Mouse (Mus musculus): Measurements from ENCODE around the gene Acvr2b. TPM values are rescaled to one million over a fixed set of nuclear protein-coding genes. Genes with fewer than 3 reads are reported as not detected.
"Not testable (repeated sequence)": the region's sequence is repeated elsewhere in the genome, so short reads cannot be mapped to it uniquely, and the experiment has no call there.

Acvr2b gene
- 58.7 and 66.2 TPM in 2 replicates for polyA plus RNA-seq (2015; fragmentation: Nextera tagmentation; extraction: Ambion mirVana)

DNA sequence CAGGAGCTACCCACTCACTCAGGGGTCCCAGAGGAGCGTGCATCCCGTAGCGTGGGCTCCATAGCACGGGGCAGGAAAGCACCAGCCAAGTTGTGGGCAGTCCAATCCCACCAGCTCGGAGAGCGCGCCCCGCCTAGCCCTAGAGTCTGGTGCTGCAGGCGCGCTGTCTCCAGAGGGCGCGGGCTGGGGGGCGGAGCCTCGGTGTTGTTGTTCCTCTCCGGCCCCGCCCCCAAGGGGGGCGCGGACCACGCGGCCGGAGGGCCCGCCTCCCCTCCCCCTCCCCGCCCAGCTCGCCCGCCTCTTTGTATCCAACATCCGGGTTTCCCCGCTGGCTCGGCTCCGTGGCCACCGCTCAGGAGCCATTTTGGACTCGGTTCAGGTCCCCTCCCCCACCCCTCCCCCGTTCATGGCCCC lies at the start of gene Acvr2b:
Acvr2b (plus strand) TSS at position 318 of the 414 bp plus-strand sequence.
- Histone ChIP-seq H3K27me3 (no peaks in the 10 kb centered on the region), H3K4me3 (replicated peaks) (peak within 1 kb of the TSS; percentile 96), H3K36me3 (no peaks in the 10 kb centered on the region; the same call in 1 of the 2 replicates), H3K9ac (replicated peaks) (peak within 1 kb of the TSS; percentile 99), H3K4me1 (replicated peaks) (peaks cover 45% of the 10 kb centered on the region), H3K27ac (peak within 1 kb of the TSS; percentile 98), H3K9me3 (no peaks in the 10 kb centered on the region), H3K4me2 (replicated peaks) (peak within 1 kb of the TSS; percentile 75)
- ATAC-seq: peak; percentile 97
- under 1% methylated on average over 27 of the region's 32 CpGs for WGBS

DNA sequence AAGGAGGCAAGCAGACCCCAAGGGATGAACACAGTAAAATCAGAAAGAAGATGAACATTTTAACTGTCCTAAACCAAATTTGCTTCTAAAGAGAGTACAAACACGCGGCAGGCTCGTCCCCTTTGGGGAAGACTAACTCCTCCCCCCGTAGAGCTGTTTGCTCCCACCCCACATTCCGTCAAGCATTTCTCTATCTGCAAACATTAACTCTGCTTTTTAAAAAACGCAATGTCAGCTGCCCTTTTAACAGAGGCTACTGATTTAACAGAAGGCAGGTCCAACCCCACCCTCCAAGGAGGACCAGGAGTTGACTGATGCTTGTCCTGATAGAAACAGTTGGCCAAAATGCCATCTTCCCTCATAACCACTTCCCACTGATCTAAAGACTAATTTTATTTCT lies 48.0 kb upstream of the Acvr2b start:
- no peaks in the 10 kb centered on the region for H3K9me3 ChIP-seq
- no peak overlapping the region for H3K9ac ChIP-seq (replicated peaks)
- H3K4me2 ChIP-seq (replicated peaks): no peak overlapping the region
- H3K4me3 ChIP-seq (replicated peaks): no peak overlapping the region
- no peak for ATAC-seq
- H3K27me3 ChIP-seq: no peaks in the 10 kb centered on the region; the same call in 1 of the 2 replicates
- peaks cover 26% of the 10 kb centered on the region for H3K36me3 ChIP-seq
- 87% methylated on average over 6 of the region's 6 CpGs for WGBS
- H3K4me1 ChIP-seq (replicated peaks): peaks cover 8% of the 10 kb centered on the region; the same call in 1 of the 2 replicates
- no peak overlapping the region for H3K27ac ChIP-seq

DNA sequence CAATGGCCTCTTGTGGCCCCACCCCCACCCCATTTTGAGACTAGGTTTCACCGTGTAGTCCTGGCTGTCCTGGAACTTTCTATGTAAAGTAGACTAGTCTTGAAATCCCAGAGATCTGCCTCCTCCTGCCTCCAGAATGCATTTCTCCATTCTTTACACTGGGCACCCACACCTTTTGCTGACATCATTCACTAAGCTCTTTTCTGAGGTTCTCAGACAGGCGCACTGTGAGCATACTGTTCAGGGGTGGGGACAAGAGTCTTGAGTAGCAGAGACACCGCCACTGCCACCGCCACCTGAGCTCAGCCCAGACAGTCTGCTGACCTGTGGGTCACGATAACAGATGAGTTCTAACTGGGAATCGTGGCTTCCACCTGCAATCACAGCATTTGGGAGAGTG lies 46.0 kb upstream of the Acvr2b start:
- Histone ChIP-seq H3K9ac (replicated peaks) (no peak overlapping the region), H3K27me3 (no peaks in the 10 kb centered on the region; the same call in 1 of the 2 replicates), H3K4me2 (replicated peaks) (no peak overlapping the region), H3K9me3 (no peaks in the 10 kb centered on the region), H3K4me3 (replicated peaks) (no peak overlapping the region), H3K4me1 (replicated peaks) (peaks cover 8% of the 10 kb centered on the region; the same call in 1 of the 2 replicates), H3K27ac (no peak overlapping the region), H3K36me3 (peaks cover 9% of the 10 kb centered on the region)
- ATAC-seq: no peak
- 83% methylated on average over 6 of the region's 6 CpGs for WGBS

DNA sequence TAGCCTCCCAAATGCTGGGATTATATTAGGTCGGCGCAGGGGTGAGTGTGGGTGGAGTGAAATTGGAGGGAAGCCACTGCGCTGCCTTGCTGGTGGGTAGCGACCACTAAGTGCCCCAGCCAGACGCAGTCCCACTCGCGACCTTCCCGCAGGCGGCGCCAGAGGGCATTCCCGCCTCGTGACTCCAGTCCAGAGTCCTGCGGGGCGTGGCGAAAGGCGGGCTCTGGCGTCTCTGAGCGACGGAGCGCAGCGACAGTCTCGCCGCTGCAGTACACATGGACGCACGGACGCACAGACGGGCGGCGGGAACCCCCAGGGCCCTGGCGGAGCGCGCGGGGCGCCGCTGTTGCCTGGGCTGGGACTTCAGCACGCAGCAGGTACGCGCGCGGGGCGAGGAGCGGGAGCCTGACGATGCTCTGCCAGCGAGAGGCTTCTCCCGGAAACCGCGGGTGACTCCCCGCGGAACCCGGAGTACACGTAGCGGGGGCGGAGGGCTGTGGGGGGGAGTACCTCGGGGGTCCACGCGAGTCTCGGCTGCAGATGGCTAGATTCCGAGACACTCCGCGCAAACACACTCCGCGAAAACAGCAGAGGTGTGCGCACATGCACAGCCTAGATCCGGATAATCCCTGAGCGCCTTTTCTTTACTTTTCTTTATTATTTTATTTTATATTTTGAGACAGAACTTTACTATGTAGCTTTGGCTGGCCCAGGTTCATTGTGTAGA lies 44.4 kb upstream of the Acvr2b start, which contains the start of gene Xylb:
Xylb (plus strand) TSS at position 51 of the 727 bp plus-strand sequence.
- 2% methylated on average over 65 of the region's 65 CpGs for WGBS
- Histone ChIP-seq H3K27me3 (no peaks in the 10 kb centered on the region; the same call in 1 of the 2 replicates), H3K9me3 (no peaks in the 10 kb centered on the region), H3K4me2 (replicated peaks) (peak within 1 kb of the TSS; percentile 89), H3K4me1 (replicated peaks) (peaks cover 8% of the 10 kb centered on the region; the same call in 1 of the 2 replicates), H3K27ac (no peak within 1 kb of the TSS), H3K36me3 (no peaks in the 10 kb centered on the region), H3K4me3 (replicated peaks) (peak within 1 kb of the TSS; percentile 69), H3K9ac (replicated peaks) (peak within 1 kb of the TSS; percentile 76)
- ATAC-seq: peak; percentile 91

DNA sequence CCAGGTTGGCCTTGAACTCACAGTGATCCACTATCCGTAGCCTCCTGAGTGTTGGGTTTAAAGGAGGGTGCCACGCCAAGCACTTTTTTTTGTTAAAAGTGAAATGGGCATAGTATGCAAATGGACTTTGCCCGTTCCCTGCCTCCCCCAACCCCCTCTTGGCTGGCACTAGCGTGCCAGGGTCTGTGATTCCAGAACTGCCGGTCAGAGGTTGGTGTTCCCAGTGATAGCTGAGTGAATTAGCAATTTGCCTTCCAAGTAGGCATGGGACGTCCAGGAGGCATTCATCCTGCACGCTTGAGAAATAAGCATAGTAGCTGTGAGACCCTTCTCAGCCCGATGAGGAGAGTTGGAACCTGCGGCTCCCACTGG lies 43.9 kb upstream of the Acvr2b start:
- Histone ChIP-seq H3K4me2 (replicated peaks) (peak overlapping the region; percentile 89), H3K36me3 (no peaks in the 10 kb centered on the region), H3K27me3 (no peaks in the 10 kb centered on the region; the same call in 1 of the 2 replicates), H3K4me3 (replicated peaks) (peak overlapping the region; percentile 69), H3K27ac (no peak overlapping the region), H3K4me1 (replicated peaks) (peaks cover 8% of the 10 kb centered on the region; the same call in 1 of the 2 replicates), H3K9ac (replicated peaks) (peak overlapping the region; percentile 76; the same call in 1 of the 2 replicates), H3K9me3 (no peaks in the 10 kb centered on the region)
- WGBS: 40% methylated on average over 9 of the region's 9 CpGs
- peak; percentile 3; the same call in 1 of the 2 replicates for ATAC-seq

DNA sequence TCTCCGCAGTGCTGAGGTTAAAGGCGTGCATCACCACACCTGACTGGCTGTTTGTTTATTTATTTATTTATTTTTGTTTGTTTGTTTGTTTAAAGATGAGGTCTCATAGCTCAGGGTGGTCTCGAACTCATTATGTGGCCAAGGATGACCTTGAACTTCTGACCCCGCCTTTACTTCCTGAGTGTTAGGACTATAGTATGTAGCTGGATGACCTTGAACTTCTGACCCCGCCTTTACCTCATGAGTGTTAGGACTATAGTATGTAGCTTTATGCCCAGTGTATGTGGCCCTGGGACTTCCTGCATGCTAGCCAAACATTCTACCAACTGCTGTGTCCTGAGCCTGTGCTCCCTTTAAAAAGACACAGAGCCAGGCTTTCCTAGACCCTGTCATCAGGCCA lies 40.5 kb upstream of the Acvr2b start:
- ATAC-seq: no peak
- Histone ChIP-seq H3K4me1 (replicated peaks) (peaks cover 8% of the 10 kb centered on the region; the same call in 1 of the 2 replicates), H3K4me3 (replicated peaks) (no peak overlapping the region), H3K9ac (replicated peaks) (no peak overlapping the region), H3K36me3 (no peaks in the 10 kb centered on the region), H3K4me2 (replicated peaks) (no peak overlapping the region), H3K27ac (no peak overlapping the region), H3K27me3 (no peaks in the 10 kb centered on the region; the same call in 1 of the 2 replicates), H3K9me3 (no peaks in the 10 kb centered on the region)
- WGBS: 92% methylated on average over 5 of the region's 5 CpGs

DNA sequence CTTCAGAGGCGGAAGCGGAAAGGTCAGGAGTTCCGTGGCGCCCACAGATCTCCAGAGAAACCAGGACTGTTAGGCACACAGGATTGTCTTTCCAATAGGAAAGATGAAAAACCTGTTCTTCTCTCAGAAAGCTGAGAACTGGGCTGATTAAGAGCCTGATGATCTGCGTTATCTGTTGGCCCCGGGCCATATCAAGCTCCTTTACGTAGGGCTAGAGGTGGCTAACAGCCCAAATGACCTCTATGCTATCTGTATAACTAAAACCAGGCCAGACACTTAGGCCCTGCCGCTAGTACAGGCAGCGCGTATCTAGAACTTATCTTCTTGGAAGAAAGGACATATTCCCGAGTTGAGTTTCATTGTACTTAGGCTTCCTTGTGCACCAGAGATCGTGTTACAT lies 38.7 kb upstream of the Acvr2b start:
- Histone ChIP-seq H3K4me2 (replicated peaks) (no peak overlapping the region), H3K9me3 (no peaks in the 10 kb centered on the region), H3K4me1 (replicated peaks) (no peaks in the 10 kb centered on the region), H3K4me3 (replicated peaks) (no peak overlapping the region), H3K27me3 (no peaks in the 10 kb centered on the region; the same call in 1 of the 2 replicates), H3K27ac (no peak overlapping the region), H3K9ac (replicated peaks) (no peak overlapping the region), H3K36me3 (no peaks in the 10 kb centered on the region)
- 91% methylated on average over 12 of the region's 12 CpGs for WGBS
- no peak for ATAC-seq

DNA sequence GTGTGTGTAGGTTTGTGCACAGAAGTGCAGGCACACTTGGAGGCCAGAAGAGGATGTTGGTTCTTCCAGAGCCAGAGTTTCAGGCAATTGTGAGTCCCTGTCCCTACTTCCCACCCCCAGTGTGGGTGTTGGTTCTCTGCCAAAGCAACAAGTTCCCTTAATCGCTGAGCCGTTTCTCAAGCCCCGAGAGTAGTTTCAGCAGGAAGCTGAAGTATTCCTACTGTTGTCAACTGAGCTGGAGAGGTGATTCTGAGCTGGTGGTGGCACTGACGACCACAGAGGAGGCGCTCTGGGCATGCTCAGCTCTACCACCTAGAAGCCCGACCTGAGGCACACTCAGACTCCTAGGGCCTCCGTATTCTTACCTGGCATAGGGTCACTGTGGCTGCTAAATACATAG lies 36.6 kb upstream of the Acvr2b start, which contains the start of gene Slc22a14:
Slc22a14 (minus strand) TSS at position 270 of the 400 bp plus-strand sequence.
- H3K4me2 ChIP-seq (replicated peaks): no peak within 1 kb of the TSS
- ATAC-seq: no peak
- H3K4me1 ChIP-seq (replicated peaks): no peaks in the 10 kb centered on the region
- no peaks in the 10 kb centered on the region for H3K9me3 ChIP-seq
- H3K36me3 ChIP-seq: no peaks in the 10 kb centered on the region
- WGBS: 83% methylated on average over 7 of the region's 7 CpGs
- H3K27me3 ChIP-seq: no peaks in the 10 kb centered on the region
- no peak within 1 kb of the TSS for H3K27ac ChIP-seq
- H3K9ac ChIP-seq (replicated peaks): no peak within 1 kb of the TSS
- no peak within 1 kb of the TSS for H3K4me3 ChIP-seq (replicated peaks)

DNA sequence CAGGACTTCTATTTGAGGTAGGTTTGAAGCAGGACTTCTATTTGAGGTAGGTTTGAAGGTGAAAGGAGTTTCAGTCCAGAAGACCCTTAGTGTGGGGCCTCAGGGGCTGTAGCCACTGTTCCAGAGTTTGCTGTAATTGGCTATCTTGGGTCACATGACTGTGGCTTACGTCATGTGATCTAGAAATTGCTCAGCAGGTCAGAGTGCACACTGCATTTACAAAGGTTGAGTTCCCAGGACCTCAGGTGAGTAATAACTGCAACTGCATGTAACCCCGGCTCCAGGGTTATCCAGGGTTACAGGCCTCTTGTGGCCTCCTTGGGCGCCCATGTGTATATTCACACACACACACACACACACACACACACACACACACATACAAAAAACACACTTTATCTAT lies 33.6 kb upstream of the Acvr2b start:
- Histone ChIP-seq H3K9ac (replicated peaks) (no peak overlapping the region), H3K36me3 (no peaks in the 10 kb centered on the region), H3K4me1 (replicated peaks) (no peaks in the 10 kb centered on the region), H3K4me3 (replicated peaks) (no peak overlapping the region), H3K27me3 (no peaks in the 10 kb centered on the region), H3K27ac (no peak overlapping the region), H3K4me2 (replicated peaks) (no peak overlapping the region), H3K9me3 (no peaks in the 10 kb centered on the region)
- no peak for ATAC-seq
- 90% methylated on average over 3 of the region's 3 CpGs for WGBS

DNA sequence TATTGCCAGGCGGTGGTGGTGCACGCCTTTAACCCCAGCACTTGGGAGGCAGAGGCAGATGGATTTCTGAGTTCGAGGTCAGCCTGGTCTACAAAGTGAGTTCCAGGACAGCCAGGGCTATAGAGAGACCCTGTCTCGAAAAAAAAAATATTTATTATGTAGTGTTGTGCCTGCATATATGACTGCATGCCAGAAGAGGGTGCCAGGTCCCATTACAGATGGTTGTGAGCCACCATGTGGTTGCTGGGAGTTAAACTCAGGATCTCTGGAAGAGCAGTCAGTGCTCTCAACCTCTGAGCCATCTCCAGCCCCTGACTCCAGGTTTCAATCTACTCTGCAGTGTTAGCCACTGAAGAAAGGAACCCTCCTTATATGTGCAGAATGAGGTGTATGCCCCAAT lies 31.1 kb upstream of the Acvr2b start:
- not testable (repeated sequence) for H3K27me3 ChIP-seq; H3K4me3 ChIP-seq (replicated peaks); H3K9ac ChIP-seq (replicated peaks); H3K27ac ChIP-seq; H3K4me2 ChIP-seq (replicated peaks); H3K4me1 ChIP-seq (replicated peaks); H3K9me3 ChIP-seq; ATAC-seq; H3K36me3 ChIP-seq
- 86% methylated on average over 4 of the region's 4 CpGs for WGBS

DNA sequence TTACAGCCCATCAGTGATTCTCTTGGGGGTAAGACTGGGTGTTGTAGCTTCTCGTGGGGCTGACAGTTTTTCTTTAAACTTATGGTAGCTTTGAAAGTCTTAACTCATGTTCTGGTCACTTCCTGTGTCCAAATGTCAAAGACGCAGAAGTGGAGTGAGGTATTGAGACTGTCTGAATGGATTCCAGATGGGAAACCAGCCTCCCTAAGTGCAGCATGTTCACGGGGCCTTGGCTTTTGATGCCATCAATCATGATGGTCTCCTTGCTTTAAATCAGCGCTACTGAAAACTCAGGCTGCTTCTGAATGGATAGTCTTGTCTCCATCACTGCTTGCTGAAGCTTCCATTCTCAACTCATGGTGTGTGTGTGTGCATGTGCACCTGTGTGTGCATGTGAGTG lies 30.7 kb upstream of the Acvr2b start:
- Histone ChIP-seq H3K27ac (no peak overlapping the region), H3K9me3 (no peaks in the 10 kb centered on the region), H3K4me3 (replicated peaks) (no peak overlapping the region), H3K4me2 (replicated peaks) (no peak overlapping the region), H3K27me3 (no peaks in the 10 kb centered on the region), H3K9ac (replicated peaks) (no peak overlapping the region), H3K4me1 (replicated peaks) (no peaks in the 10 kb centered on the region), H3K36me3 (no peaks in the 10 kb centered on the region)
- 87% methylated on average over 4 of the region's 4 CpGs for WGBS
- ATAC-seq: no peak

DNA sequence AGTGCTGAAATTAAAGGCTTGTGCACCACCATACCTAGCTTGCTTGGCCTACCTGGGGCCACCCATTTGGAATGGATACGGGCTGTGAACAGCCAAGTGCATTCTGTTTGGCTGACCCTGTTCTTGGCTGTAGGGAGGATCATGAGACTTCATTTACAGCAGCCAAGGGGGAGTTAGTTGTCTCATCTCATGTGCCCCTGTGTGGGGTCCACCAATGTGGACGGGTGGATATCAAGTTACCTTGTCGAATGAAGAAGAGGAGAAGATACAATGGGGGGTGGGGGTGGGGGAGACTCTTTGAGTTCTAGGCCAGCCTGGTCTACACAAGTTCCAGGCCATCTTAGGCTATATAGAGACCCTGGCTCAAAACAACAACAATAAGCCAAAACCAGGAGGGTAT lies 26.9 kb upstream of the Acvr2b start:
- H3K4me2 ChIP-seq (replicated peaks): no peak overlapping the region
- H3K4me3 ChIP-seq (replicated peaks): no peak overlapping the region
- 87% methylated on average over 3 of the region's 3 CpGs for WGBS
- no peaks in the 10 kb centered on the region for H3K4me1 ChIP-seq (replicated peaks)
- H3K9ac ChIP-seq (replicated peaks): no peak overlapping the region
- no peaks in the 10 kb centered on the region for H3K27me3 ChIP-seq
- no peak for ATAC-seq
- no peaks in the 10 kb centered on the region for H3K9me3 ChIP-seq
- no peak overlapping the region for H3K27ac ChIP-seq
- H3K36me3 ChIP-seq: peaks cover 3% of the 10 kb centered on the region; the same call in 1 of the 2 replicates

Measured in midbrain, embryonic 13.5 days (tissue).